Mouse (Mus musculus) C2C12 (cell line): ENCODE data around the gene Fbxw11.

ENCODE experiments used
- CTCF ChIP-seq: IDR thresholded peaks from one replicate; pipeline ENCODE4 v1.5.1; 2011; ENCODE audit not compliant: control insufficient read depth, insufficient read depth, insufficient read length
- MYOD1 ChIP-seq: IDR thresholded peaks from one replicate; pipeline ENCODE4 v1.6.1; 2011; ENCODE audit warnings: low read depth; ENCODE audit not compliant: control insufficient read depth, insufficient read length

- TF ChIP-seq CTCF (no peak), MYOD1 (no peak)
These were observed 1.5 kb downstream of the Fbxw11 start for GRCm38 (mm10) chr11:32644010-32644409.
